Mouse (Mus musculus): ENCODE data around the gene Slc7a14. TPM values are rescaled to one million over a fixed set of nuclear protein-coding genes. Genes with fewer than 3 reads are reported as not detected.

Slc7a14 gene
- polyA plus RNA-seq, 1 experiment from 2014 or later: 0.13 TPM

DNA sequence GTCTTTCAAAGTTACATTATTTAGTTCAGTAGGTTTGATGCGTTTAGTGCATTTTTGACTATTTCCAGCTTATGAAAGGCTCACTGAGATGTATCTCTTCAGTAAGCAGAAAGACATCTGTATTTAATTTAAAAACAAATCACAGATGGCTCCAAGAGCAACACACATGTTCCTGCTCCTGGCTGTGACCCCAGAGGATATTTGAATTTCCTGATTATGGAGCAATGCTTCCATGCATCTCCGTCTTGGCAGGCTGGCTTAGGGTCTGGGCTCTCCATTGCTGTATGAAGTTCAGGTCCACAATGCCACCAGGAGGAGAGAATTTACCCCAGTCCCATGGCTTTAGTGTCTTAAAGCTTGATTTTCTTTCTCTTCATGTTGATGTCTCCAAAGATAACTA is 37.5 kb downstream of the Slc7a14 start:
- Histone ChIP-seq H3K27ac (ENCODE audit: low read depth) (no peak overlapping the region), H3K4me3 (ENCODE audit: low read depth, low read length) (no peak overlapping the region), H3K9me3 (ENCODE audit: low read depth, low read length) (no peaks in the 10 kb centered on the region), H3K9ac (no peak overlapping the region), H3K4me1 (ENCODE audit: insufficient read depth) (no peaks in the 10 kb centered on the region), H3K27me3 (ENCODE audit: insufficient read depth, low read length) (no peaks in the 10 kb centered on the region), H3K36me3 (ENCODE audit: insufficient read depth) (no peaks in the 10 kb centered on the region), H3K4me2 (no peak overlapping the region)
- WGBS: 53% methylated on average over 2 of the region's 2 CpGs
- DNase-seq (no peak), ATAC-seq (ENCODE audit: insufficient read depth) (no peak)
- TF ChIP-seq CTCF (IDR thresholded peaks at IDR 0.05; ENCODE audit: low read depth): no peak

DNA sequence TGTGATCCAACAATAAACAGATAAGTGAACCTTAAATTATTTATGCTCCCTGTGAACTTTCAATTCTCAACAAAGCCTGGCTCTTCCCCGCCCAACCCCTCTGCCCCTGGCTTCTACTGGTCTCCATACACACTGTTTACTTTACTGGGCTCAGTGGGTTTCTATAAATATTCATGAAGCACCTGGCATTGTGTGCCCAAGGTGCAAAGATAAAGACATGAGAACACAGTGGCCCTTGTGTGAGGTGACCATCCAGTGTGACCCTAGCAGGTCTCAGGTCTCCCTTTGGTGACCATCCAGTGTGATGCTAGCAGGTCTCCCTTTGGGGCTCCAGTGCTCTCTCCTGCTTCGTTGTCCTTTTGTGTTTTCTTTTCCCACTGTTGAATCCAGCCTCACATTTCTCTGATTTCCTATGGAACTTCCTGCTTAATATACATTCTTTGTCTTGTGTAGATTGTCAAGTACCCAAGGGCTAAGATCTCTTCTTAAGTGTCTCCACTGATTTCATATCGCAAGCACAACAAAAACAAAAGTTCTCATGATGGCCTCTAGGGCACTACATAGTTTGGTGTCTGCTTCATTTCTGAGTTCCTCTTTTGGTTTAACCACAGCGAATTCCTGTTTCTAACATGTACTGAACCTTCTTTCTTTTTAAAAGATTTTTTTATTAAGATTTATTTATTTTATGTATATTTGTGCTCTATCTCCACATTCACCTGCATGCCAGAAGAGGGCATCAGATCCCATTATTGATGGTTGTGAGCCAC is 40.4 kb downstream of the Slc7a14 start:
- H3K27me3 ChIP-seq (ENCODE audit: insufficient read depth, low read length): no peaks in the 10 kb centered on the region
- no peak overlapping the region for H3K4me3 ChIP-seq (ENCODE audit: low read depth, low read length)
- H3K4me2 ChIP-seq: no peak overlapping the region
- H3K36me3 ChIP-seq (ENCODE audit: insufficient read depth): no peaks in the 10 kb centered on the region
- no peak for TF ChIP-seq CTCF (IDR thresholded peaks at IDR 0.05; ENCODE audit: low read depth)
- no peak overlapping the region for H3K27ac ChIP-seq (ENCODE audit: low read depth)
- no peaks in the 10 kb centered on the region for H3K9me3 ChIP-seq (ENCODE audit: low read depth, low read length)
- 76% methylated on average over 4 of the region's 4 CpGs for WGBS
- ATAC-seq (ENCODE audit: insufficient read depth) (no peak), DNase-seq (no peak)
- no peak overlapping the region for H3K9ac ChIP-seq
- no peaks in the 10 kb centered on the region for H3K4me1 ChIP-seq (ENCODE audit: insufficient read depth)

DNA sequence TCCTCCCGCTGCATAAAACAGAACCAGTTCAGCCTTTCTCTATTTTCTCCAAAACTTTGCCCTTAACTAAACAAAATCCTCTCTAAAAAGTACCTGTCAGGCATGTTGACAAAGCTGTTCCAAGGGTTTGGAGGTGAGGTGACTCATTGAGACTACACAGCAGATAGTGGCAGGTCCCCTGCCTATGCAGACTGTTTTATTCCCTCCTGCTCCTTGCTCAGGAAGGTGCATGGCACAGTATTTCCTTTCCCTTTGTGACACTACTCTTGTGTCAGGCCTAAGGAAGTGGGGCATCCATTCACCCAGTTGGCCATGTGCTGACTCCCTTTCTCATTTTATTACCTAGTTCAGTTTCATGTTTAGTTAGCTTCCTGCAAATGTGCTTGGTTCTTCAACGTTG is 42.3 kb downstream of the Slc7a14 start:
- Histone ChIP-seq H3K4me1 (ENCODE audit: insufficient read depth) (no peaks in the 10 kb centered on the region), H3K27ac (ENCODE audit: low read depth) (no peak overlapping the region)

DNA sequence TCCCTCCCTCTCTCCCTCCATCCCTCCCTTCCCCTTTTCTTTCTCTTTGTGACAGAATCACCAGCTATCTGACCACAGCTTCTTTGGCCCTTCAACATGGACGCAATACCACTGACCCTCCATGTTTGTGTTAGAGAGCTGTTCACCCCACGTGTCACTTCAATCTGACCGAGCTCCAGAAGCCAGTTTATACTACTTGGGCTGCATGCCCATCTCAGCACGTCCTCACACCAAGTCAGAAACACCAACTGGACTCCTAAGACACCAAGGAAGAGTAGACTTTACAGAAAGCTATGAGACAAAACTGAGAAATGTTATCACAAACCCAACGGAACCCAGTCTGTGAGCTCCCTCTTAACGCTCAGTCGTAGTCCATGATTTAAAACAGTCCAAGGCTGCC is 43.2 kb downstream of the Slc7a14 start:
- TF ChIP-seq CTCF (IDR thresholded peaks at IDR 0.05; ENCODE audit: low read depth): no peak

More for the DNA sequence above, 42.3 kb downstream of the Slc7a14 start:
- DNase-seq (no peak), ATAC-seq (ENCODE audit: insufficient read depth) (no peak)
- H3K4me2 ChIP-seq: no peak overlapping the region
- H3K27me3 ChIP-seq (ENCODE audit: insufficient read depth, low read length): no peaks in the 10 kb centered on the region
- no peaks in the 10 kb centered on the region for H3K9me3 ChIP-seq (ENCODE audit: low read depth, low read length)
- no peaks in the 10 kb centered on the region for H3K36me3 ChIP-seq (ENCODE audit: insufficient read depth)
- WGBS: 56% methylated on average over 2 of the region's 2 CpGs
- TF ChIP-seq CTCF (IDR thresholded peaks at IDR 0.05; ENCODE audit: low read depth): no peak
- no peak overlapping the region for H3K4me3 ChIP-seq (ENCODE audit: low read depth, low read length)
- H3K9ac ChIP-seq: no peak overlapping the region

GRCm38 (mm10) chr3:31263535-31263934 is 46.6 kb downstream of the Slc7a14 start:
- no peak for ATAC-seq (ENCODE audit: insufficient read depth)
- whole genome bisulfite sequencing: 79% methylated on average over 3 of the region's 3 CpGs

More for the DNA sequence above, 43.2 kb downstream of the Slc7a14 start:
- ATAC-seq (ENCODE audit: insufficient read depth): no peak
- H3K9me3 ChIP-seq (ENCODE audit: low read depth, low read length): no peaks in the 10 kb centered on the region
- H3K27me3 ChIP-seq (ENCODE audit: insufficient read depth, low read length): no peaks in the 10 kb centered on the region
- no peak overlapping the region for H3K4me2 ChIP-seq
- DNase-seq: no peak
- H3K36me3 ChIP-seq (ENCODE audit: insufficient read depth): no peaks in the 10 kb centered on the region
- no peak overlapping the region for H3K9ac ChIP-seq
- no peak overlapping the region for H3K4me3 ChIP-seq (ENCODE audit: low read depth, low read length)
- WGBS: 76% methylated on average over 7 of the region's 7 CpGs
- no peaks in the 10 kb centered on the region for H3K4me1 ChIP-seq (ENCODE audit: insufficient read depth)
- H3K27ac ChIP-seq (ENCODE audit: low read depth): no peak overlapping the region

DNA sequence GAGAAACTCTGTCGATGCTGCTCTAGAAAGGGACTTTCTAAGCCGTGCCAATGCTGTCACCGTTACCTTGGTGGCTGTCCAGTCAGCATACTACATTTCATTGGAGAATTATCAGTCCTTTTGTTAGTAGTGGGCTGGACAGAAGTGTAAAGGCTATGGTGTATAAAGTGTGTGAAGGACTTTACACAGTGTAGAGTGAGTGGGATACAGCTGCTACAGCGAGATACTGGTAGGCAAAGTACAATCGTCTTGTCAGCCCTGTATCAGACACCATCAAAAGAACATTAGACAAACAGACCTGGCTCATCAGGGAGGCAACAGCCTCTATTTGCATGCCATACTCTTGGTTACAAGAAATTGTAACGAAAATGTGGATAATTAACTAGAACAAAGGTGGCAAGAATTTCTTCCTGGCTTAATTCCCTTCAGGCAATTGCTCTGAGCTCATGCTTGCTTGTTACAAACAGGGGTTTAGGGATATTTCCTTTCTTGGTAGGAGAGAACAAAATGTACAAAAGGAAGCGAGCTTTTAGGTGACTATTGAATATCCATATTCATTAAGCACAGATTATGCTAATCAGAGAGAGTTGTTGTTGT is 48.7 kb downstream of the Slc7a14 start:
- H3K9me3 ChIP-seq (ENCODE audit: low read depth, low read length): no peaks in the 10 kb centered on the region
- H3K27ac ChIP-seq (ENCODE audit: low read depth): no peak overlapping the region; the same call in 1 of the 2 replicates
- DNase-seq: no peak
- no peak for ATAC-seq (ENCODE audit: insufficient read depth)
- H3K4me1 ChIP-seq (ENCODE audit: insufficient read depth): peaks cover 5% of the 10 kb centered on the region; the same call in 1 of the 2 replicates
- TF ChIP-seq CTCF (IDR thresholded peaks at IDR 0.05; ENCODE audit: low read depth): no peak
- no peaks in the 10 kb centered on the region for H3K36me3 ChIP-seq (ENCODE audit: insufficient read depth)
- 50% methylated on average over 7 of the region's 7 CpGs for WGBS
- no peak overlapping the region for H3K9ac ChIP-seq
- H3K4me3 ChIP-seq (ENCODE audit: low read depth, low read length): no peak overlapping the region
- H3K27me3 ChIP-seq (ENCODE audit: insufficient read depth, low read length): no peaks in the 10 kb centered on the region
- no peak overlapping the region for H3K4me2 ChIP-seq

More at GRCm38 (mm10) chr3:31263535-31263934, 46.6 kb downstream of the Slc7a14 start:
- Histone ChIP-seq H3K36me3 (ENCODE audit: insufficient read depth) (no peaks in the 10 kb centered on the region), H3K27me3 (ENCODE audit: insufficient read depth, low read length) (no peaks in the 10 kb centered on the region), H3K27ac (ENCODE audit: low read depth) (no peak overlapping the region), H3K9ac (no peak overlapping the region), H3K4me2 (no peak overlapping the region), H3K4me3 (ENCODE audit: low read depth, low read length) (no peak overlapping the region), H3K9me3 (ENCODE audit: low read depth, low read length) (no peaks in the 10 kb centered on the region), H3K4me1 (ENCODE audit: insufficient read depth) (peaks cover 5% of the 10 kb centered on the region; the same call in 1 of the 2 replicates)
- no peak for DNase-seq
- TF ChIP-seq CTCF (IDR thresholded peaks at IDR 0.05; ENCODE audit: low read depth): no peak

DNA sequence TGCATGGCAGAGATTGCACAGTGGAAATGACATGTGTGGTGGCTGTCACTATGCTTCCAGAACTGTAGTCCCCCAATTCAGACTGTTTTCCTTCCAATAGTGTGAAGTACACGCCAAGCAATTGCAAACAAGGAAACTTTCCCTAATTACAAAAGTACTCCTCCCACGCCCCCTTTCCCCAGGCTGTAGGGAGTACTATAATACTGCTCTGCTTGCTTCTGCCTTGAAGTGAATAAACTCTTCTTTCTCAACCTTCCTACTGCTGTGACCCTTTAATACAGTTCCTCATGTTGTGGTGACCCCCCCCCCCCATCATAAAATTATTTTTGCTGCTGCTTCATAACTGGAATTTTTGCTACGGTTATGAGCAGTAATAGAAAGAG is 49.2 kb downstream of the Slc7a14 start:
- TF ChIP-seq CTCF (IDR thresholded peaks at IDR 0.05; ENCODE audit: low read depth): no peak
- no peak overlapping the region for H3K9ac ChIP-seq
- WGBS: 45% methylated on average over 3 of the region's 3 CpGs
- H3K27ac ChIP-seq (ENCODE audit: low read depth): peak overlapping the region; percentile 89
- no peak overlapping the region for H3K4me3 ChIP-seq (ENCODE audit: low read depth, low read length)
- H3K4me1 ChIP-seq (ENCODE audit: insufficient read depth): peaks cover 5% of the 10 kb centered on the region; the same call in 1 of the 2 replicates
- no peak overlapping the region for H3K4me2 ChIP-seq
- no peaks in the 10 kb centered on the region for H3K36me3 ChIP-seq (ENCODE audit: insufficient read depth)
- no peak for DNase-seq
- no peaks in the 10 kb centered on the region for H3K9me3 ChIP-seq (ENCODE audit: low read depth, low read length)
- ATAC-seq (ENCODE audit: insufficient read depth): 0 out of 2 replicates have a peak, but pooled peaks have one; percentile 28
- H3K27me3 ChIP-seq (ENCODE audit: insufficient read depth, low read length): no peaks in the 10 kb centered on the region

Data from lung, embryonic 14.5 days (tissue).